Mouse (Mus musculus) stomach, adult 2 months (tissue): ENCODE measurements around the gene Olfr332. TPM values are rescaled to one million over a fixed set of nuclear protein-coding genes. Genes with fewer than 3 reads are reported as not detected.

ENCODE experiments used
- polyA plus RNA-seq: library from polyadenylated mRNA; depleted of rRNA; stranded (reverse); fragments of >200 nt; gene quantifications from 2 replicates; pipeline ENCODE4 v1.2.3, GENCODE M21; 2012; rRNA removed

The Olfr332 gene
- polyA plus RNA-seq: not detected in 2 replicates

DNA sequence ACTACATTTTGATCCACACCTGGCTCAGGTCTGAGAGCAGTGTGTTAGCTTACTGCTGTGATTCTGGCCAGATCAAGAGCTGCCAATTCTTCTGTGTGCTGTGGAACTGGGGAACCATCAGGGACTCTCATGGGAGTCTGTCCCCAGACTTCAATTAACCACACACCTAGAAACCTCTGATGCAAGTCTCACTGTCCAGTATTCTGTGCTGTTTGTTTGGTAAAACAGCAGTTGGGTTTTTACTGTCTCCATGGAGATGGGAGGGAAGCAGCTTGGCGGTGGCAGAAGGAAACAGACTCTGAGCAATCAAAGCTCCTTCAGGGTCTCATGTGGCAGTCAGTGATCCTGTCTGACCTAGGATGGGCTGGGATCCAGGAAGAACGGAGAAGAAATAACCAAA is at the start of gene Olfr332:
Olfr332 (minus strand) TSS at position 101 of the 400 bp plus-strand sequence.

DNA sequence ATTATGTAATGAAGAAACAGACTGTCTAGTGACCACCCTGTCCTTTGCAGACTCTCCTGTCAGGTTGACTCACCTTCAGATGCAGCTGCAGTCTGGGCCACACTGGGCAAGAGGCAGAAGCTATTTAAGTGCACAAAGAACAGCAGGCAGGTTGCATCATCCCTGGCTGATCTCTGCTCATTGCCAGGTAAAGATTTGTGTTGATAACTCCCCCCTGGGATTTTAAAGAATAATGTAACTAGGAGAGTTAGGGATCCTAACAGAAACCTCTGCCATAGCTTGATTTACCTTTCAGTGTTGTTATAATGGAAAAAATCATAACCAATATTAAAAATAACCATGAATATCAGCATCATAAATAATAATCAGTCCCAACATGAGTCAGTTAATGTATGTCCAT is 42.4 kb upstream of the Olfr332 start, which contains the start of gene Olfr330:
Olfr330 (minus strand) TSS at position 101 of the 400 bp plus-strand sequence.

DNA sequence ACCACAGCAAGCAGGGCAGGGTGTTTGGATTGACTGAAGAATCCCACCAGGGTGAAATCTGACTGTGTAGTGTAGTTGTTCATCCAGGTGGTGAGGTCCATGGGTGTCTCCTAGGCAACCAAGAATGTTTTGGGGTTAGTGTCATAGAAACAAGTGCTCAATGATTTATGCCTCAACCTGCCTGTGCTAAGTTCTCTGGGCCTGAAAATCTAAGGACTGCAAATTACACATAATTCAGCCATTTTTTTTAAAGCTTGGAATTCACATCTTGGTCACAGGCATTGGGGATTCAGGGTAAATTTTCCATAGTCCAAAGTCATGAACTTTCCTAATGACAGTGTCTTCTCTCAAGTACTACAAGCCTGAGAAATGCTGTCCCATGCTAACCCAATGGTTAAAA is 10.1 kb upstream of the Olfr332 start, which contains the start of gene Olfr331:
Olfr331 (minus strand) TSS at position 101 of the 400 bp plus-strand sequence.

DNA sequence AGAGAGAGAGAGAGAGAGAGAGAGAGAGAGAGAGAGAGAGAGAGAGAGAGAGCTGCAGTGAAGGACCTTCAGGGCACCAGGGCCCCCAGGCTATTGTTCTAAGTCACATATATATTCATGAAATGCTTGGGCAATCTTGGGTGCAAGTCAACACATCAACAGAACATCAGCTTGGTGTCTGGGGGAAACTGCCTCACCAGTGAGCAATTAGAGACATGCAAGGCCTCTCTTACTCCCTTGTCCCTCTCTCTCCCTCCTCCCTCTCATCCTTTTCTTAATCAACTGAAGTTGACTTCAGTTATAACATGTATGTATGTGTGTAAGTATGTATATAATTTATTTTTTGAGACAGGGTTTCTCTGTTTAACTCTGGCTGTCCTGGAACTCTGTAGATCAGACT is 30.2 kb downstream of the Olfr332 start, which contains the start of gene Olfr30:
Olfr30 (minus strand) TSS at position 101 of the 400 bp plus-strand sequence.

DNA sequence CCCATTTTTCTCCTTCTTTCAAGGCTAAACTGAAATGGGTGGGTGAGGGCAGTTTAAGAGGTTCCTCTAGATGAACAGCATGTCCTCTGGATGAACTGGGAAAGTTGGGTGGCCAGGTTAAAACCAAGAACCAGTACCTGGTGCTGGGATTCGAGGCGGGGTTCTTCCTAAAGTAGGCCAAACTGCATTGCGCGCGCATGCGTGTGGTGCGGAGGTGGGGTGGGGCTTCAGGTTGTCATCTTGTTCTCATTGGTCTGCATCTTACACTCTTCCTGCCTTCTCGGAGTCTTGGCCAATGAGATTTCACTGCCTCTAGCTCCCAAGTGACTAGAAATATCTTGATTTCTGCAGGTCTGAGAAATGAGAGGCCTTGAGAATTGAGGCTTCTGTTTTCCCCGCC is 39.6 kb downstream of the Olfr332 start, which contains the start of gene Lypd9:
Lypd9 (minus strand) TSS at position 165 of the 400 bp plus-strand sequence.

Other genes starting within 250 kb of the Olfr332 start
- 2.7 and 4.2 TPM in 2 replicates for gene 4930438A08Rik, start 217.8 kb downstream of the Olfr332 start, polyA plus RNA-seq
- gene Zfp692, start 185.5 kb downstream of the Olfr332 start, polyA plus RNA-seq: 22.2 TPM in 2 replicates
- gene Zfp672, start 162.2 kb downstream of the Olfr332 start, polyA plus RNA-seq: 18.4 and 22.9 TPM in 2 replicates
- 23.9 and 26.6 TPM in 2 replicates for gene Sh3bp5l, start 161.8 kb downstream of the Olfr332 start, polyA plus RNA-seq
- gene Lypd8, start 113.5 kb downstream of the Olfr332 start, polyA plus RNA-seq: 1,164 and 1,262 TPM in 2 replicates
- not detected in 2 replicates for gene 1810065E05Rik, start 71.4 kb downstream of the Olfr332 start, polyA plus RNA-seq
- not detected in 2 replicates for gene Gm12253, start 60.0 kb downstream of the Olfr332 start, polyA plus RNA-seq
- gene Lypd9, start 39.6 kb downstream of the Olfr332 start, polyA plus RNA-seq: not detected in 2 replicates
- gene Olfr30, start 30.3 kb downstream of the Olfr332 start, polyA plus RNA-seq: not detected in 2 replicates
- not detected in 2 replicates for gene Olfr331, start 10.0 kb upstream of the Olfr332 start, polyA plus RNA-seq
- not detected in 2 replicates for gene Olfr330, start 42.3 kb upstream of the Olfr332 start, polyA plus RNA-seq
- gene Olfr329-ps, start 53.9 kb upstream of the Olfr332 start, polyA plus RNA-seq: not detected in 2 replicates
- gene Olfr328, start 63.1 kb upstream of the Olfr332 start, polyA plus RNA-seq: not detected in 2 replicates
- not detected in 2 replicates for gene Olfr224, start 78.0 kb upstream of the Olfr332 start, polyA plus RNA-seq
- not detected in 2 replicates for gene Olfr325, start 85.2 kb upstream of the Olfr332 start, polyA plus RNA-seq
- gene Olfr324, start 102.6 kb upstream of the Olfr332 start, polyA plus RNA-seq: not detected in 2 replicates
- gene 2210407C18Rik, start 123.5 kb upstream of the Olfr332 start, polyA plus RNA-seq: 116 and 121 TPM in 2 replicates
- gene Olfr323, start 137.9 kb upstream of the Olfr332 start, polyA plus RNA-seq: 0.03 TPM in 1 of 2 replicates, not detected in the other
- 0.11 and 0.27 TPM in 2 replicates for gene Trim58, start 147.9 kb upstream of the Olfr332 start, polyA plus RNA-seq
- not detected in 2 replicates for gene Olfr322, start 166.2 kb upstream of the Olfr332 start, polyA plus RNA-seq
- not detected in 2 replicates for gene Olfr320, start 188.5 kb upstream of the Olfr332 start, polyA plus RNA-seq
- gene Olfr319, start 206.6 kb upstream of the Olfr332 start, polyA plus RNA-seq: not detected in 2 replicates
- gene Olfr318, start 231.5 kb upstream of the Olfr332 start, polyA plus RNA-seq: not detected in 2 replicates
- gene Olfr317, start 246.7 kb upstream of the Olfr332 start, polyA plus RNA-seq: not detected in 2 replicates